Mouse (Mus musculus) bone marrow macrophage, adult 2 months (primary cell): ENCODE results near the gene Ctsf.

Experiments used
- CTCF ChIP-seq: IDR thresholded peaks from 2 replicates; pipeline ENCODE4 v1.5.1; 2012; ENCODE audit warnings: low read depth, mild to moderate bottlenecking, low read length, moderate library complexity
- POLR2A ChIP-seq: IDR thresholded peaks from 2 replicates; pipeline ENCODE4 v1.6.1; 2012; ENCODE audit warnings: mild to moderate bottlenecking, low read depth, low read length, borderline replicate concordance

- TF ChIP-seq CTCF (no peak), POLR2A (no peak)
Observed at GRCm38 (mm10) chr19:4842611-4843010, 12.3 kb upstream of the Ctsf start.
